Mouse (Mus musculus) cortical plate, adult 2 months (tissue): Measurements from ENCODE around the gene Zfp382.

Source experiments
- CTCF ChIP-seq: fragments of 200-500 bp; IDR thresholded peaks from 2 replicates; pipeline ENCODE4 v1.5.1; 2011; ENCODE audit warnings: mild to moderate bottlenecking, control low read depth, low read length; ENCODE audit not compliant: insufficient read depth; ENCODE audit errors: extremely low read depth
- POLR2A ChIP-seq: fragments of 200-500 bp; IDR thresholded peaks from 2 replicates; pipeline ENCODE4 v1.6.1; 2011; ENCODE audit warnings: mild to moderate bottlenecking, low read length, control low read depth; ENCODE audit not compliant: insufficient read depth; ENCODE audit errors: extremely low read depth

GRCm38 (mm10) chr7:30086524-30086923 is 35.2 kb upstream of the Zfp382 start:
- TF ChIP-seq CTCF (no peak), POLR2A (no peak)
